Mouse (Mus musculus) CD4-positive helper T cell, adult 2 months (primary cell): ENCODE measurements around the gene Rpl11.

Experiments
- DNase-seq: peaks from one replicate; pipeline ENCODE4 v3.0.0-alpha.2; 2012; ENCODE audit warnings: low read depth, missing footprints, low spot score

Rpl11 gene

DNA sequence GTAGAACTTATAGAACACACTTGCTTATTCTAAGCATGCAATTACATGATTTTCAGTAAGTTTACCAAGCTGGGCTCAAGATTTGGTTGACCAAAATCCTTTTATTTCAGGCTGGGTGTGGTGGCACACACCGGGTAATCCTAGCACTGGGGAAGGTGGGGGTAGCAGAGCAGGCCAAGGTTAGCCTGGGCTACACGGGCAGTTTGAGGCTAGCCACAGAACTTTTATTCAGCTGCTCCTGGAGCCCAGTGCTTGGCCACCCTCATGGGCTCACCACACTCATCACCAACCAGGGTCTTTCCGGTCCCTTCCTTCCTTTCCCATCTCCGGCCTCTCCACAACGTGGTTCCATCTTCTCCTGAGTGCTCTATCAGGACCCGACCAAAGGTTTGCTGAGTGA is 17.4 kb upstream of the Rpl11 start:
- DNase-seq, result no peak

DNA sequence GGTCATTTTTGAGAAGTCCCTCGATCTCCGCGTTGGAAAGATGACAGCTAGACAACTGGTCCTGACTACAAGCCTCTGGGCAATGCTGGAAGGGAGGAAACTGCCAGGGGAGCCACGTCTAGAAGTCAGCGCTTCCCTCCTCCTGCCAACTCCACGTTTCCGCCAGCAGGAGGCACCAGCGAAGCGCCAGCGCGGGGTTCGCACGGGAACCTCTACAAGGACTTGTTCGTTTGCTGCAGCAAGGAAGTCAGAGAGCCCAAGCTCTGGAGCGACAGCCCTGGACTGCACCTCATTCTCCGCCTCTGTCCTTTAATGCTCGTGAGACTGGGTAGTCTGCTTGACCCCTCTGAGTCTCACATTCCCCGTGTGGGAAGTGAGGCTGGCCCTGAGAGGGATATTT is 16.7 kb upstream of the Rpl11 start:
- DNase-seq, result peak; percentile 88

DNA sequence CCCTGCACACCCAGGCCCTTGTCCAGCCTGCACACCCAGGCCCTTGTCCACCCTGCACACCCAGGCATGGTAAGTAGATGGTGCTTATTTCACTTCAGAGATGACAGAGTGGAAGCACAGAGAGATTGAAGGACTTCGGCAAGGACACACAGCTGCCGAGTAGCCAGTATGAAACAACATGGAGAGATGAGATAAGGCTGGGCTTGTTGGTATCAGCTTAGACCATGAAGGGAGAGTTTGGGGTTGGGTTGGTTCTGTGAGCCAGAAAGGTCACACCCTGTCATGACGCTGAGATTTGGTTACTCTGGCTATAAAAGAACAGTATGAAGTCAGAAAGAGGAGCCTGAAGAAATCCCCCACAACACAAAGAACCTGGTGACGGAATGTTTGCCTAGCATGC is 16.1 kb upstream of the Rpl11 start:
- DNase-seq, result no peak

DNA sequence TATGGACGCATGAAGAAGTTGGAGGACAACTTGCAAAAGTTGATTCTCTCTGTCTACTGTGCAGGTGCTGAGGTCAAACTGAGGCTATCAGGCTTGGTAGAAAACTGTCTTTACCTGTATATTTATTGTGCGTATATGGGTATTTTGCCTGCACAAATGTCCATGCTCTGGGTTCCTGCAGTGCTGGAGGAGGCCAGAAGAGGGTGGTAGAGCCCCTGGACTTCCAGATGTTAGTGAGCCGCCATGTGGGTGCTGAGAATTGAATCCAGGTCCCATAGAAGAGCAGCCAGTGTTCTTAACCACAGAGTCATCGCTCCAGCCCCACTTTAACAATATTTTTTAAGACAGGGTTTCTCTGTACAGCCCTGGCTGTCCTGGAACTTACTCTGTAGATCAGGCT is 9.9 kb upstream of the Rpl11 start:
- DNase-seq, result no peak

DNA sequence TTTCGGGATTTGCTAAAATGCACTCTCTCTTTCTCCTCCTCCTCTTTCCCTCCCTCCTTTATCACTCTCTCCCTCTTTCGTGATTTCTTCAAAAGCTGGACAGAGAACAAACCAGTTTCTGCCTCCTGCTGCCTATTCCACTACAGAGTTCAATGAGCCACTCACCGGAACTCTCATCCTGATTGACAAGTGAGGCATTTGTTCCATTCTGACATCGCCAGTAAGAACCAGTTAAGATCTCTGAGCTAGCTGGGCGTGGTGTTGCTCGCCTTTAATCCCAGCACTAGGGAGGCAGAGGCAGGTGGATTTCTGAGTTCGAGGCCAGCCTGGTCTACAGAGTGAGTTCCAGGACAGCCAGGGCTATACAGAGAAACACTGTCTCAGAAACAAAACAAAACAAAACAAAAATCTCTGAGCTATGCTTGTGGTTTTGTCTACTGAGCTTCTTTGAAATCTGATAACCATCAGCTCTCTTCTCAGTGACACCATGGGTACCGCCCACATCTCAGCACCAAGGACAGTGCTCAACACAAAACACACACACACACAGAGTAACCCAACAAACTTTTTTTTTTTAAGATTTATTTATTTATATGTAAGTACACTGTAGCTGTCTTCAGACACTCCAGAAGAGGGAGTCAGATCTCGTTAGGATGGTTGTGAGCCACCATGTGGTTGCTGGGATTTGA is 6.7 kb upstream of the Rpl11 start:
- DNase-seq, result peak; percentile 88

DNA sequence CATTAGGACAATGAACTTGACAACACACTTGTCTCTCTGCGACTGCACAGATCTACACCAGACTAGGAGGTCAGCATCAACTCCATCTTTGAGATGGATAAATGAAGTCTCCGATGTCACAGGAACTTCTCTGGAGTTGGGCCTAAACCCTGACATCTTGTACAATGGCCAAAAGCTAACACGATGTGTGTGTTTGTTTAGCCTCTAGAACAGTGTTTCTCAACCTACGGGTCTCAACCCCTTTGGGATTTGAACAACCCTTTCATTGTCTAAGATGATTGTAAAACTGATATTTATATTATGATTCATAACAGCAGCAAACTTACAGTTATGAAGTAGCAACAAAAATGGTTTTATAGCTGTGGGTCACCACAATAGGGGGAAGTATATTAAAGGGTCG is 4.7 kb upstream of the Rpl11 start:
- no peak for DNase-seq

DNA sequence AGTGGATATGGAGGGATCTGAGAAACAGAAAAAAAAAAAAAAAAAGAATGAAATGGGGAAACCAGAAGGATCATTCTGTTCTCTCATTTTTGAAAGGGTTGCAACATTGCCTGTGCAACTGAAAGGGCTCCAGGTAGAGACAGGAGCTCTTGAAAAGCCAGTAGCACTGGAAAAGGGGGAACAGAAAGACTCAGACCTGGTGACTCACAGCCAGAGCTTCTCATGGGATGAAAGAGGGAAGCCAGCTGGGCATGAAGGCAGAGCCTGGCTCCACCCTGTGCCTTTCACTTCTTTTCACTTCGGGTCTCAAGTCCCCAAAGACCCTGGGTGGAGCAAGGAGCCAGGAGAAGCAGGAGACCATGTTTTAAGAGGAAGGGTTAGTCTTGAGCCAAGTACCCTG is 2.8 kb upstream of the Rpl11 start:
- no peak for DNase-seq

DNA sequence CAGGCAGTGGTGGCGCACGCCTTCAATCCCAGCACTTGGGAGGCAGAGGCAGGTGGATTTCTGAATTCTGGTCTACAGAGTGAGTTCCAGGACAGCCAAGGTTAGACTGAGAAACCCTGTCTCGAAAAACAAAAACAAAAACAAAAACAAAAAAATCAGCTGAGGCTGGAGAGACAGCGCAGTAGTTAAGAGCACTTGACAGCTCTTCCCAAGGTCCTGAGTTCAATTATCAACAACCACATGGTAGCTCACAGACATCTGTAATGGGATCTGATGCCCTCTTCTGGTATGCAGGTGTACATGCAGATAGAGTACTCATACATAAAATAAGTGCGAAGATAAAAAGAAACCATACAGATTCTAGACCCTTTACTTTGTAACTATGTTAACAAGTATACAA is 615 bp upstream of the Rpl11 start:
- DNase-seq, result peak; percentile 41

DNA sequence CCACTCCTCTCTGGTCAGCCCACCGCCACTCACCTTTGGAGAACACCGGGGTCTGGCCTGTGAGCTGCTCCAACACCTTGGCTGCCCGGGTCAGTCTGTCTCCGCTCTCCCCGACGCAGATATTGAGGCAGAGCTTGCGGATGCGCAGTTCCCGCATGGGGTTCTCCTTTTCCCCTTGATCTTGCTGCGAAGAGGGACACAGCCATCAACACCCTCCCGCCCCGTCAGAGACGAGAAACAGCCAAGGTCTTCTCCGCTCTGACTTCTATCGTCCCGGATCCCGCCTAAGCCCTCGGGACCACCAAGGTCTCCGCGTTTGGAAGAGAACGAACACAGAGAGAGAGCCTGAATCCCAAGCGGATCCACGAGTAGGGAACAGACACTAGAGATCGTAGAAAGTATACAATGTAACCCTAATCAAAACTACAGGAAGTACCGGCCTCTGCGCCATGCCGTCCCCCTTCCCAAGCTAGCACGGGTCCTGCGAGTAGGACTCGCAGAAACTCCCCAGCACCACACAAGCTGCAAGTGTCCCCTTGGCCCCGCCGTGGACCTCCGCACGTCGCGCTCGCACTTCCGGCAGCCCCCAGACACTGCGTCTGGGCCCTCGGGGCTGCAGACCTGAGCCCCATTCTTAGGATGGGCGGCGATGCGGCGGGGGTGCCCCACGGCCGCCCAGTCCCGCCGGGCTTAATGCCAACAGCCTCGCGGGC is 538 bp downstream of the Rpl11 start:
- DNase-seq, result no peak

DNA sequence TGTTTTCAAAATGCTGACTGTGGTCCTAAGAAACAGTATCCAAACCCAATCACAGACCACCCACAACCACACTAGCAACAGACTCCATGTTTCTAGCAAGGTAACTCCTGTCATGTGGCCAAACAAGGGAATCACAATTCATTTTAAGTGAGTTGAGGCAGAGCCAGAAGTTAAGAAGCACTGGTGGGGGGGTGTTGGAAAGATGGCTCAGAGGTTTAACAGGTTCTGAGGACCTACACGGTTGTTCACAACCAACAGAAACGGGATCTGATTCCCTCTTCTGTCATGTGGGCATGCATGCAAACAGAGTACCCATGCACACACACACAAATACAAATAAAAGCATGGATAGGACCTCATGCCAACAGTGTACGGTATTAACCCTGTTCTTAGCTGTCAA is 1.2 kb downstream of the Rpl11 start:
- DNase-seq, result no peak

DNA sequence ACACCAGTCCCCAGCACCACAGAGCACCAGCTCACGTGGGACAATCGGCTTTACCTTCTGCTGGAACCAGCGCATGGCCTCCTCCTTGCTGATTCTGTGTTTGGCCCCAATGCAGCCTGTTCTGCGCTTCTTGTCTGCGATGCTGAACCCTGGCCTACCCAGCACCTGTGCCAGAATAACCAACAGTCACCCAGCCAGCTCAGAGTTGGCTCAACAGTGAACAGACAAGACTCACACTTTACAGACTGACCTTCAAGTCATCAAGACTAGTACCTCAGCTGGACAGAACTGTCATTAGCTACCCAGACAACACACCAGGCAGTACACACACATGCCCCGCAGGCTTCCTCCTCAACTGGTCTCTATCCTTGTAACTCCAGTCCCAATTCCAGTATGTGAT is 3.0 kb downstream of the Rpl11 start:
- no peak for DNase-seq

DNA sequence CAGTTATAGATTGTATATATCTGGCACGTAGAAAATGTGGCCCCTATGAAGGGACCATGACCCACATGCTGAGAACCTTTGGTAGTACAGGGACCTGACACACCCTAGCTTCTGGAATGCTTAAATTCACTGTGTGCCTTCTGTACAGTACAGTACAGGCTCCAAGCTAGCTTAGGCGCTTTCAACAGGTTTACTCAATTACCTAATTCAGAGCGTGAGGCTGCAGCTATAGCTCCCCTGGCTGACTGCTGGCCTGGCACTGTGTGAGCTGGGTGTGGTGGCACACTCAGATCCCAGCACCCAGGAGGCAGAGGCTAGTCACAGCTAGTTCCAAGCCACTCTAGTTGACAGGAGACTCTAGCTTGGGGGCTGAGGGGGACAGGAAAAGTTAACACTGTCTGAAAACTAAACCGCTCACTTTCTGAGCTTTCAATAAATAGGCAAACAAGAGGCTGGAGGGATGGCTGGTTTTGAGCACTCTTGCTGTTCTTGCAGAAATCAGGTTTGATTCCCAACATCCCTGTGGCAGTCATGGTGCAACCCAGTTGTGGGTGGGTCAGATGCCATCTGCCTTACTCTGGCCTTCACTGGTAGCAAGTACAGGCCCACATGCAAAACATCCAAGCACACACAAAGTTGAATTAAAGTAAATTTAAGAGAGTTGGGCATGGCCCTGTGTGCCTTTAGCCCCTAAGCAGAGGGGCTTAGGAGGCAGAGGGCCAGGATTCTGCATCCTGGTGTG is 4.8 kb downstream of the Rpl11 start:
- DNase-seq, result no peak

DNA sequence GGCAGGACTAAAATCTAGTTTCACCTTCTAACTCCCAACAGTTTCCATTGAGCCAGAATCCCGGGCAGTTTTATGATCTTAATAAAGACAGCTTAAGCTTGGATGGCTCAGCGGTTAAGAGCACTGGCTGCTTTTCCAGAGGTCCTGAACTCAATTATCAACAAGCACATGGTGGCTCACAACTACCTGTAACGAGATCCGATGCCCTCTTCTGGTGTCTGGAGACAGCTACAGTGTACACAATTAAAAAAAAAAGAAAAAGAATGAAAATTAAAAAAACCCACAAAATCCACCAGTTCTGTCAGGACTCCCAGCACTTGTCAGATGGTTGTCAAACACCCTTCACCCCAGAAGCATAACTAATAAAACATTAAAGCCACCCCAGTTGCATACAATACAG is 5.6 kb downstream of the Rpl11 start:
- DNase-seq, result no peak

DNA sequence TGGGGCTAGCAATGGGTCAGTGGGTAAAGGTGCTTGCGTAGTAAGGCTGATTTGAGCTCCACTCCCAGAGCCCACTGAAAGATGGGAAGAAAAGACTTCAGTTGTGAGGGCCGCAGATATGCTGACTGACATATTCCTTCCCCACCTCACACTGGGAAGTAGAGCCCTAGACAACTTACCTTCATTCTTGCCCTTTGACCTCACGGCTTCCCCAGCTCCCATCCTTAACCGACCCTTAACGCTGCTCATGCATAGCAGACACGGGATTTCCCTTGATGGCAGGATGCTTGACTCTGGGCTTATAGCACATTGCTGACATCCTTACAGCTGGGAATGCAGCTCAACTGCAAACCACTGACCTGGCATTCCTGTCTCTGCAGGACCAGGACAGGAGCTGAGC is 6.3 kb downstream of the Rpl11 start:
- no peak for DNase-seq

DNA sequence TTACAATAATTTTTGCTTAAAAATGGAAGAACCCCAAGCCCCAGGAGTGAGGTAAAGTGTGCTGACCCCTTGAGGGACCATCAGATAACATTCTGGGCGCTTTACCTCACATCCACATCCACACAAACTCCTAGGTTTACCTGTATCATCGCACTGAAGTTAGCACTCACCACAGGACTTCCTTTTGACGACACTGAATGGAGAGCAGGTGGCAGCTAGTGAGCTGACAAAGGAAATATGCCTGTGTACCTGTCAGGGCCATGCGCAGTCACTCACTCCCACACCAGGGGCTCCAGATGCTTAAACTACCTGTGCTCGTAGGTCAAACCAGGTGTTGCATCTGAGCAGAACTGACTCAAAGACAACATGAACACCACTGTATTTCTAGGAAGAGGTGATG is 8.1 kb downstream of the Rpl11 start:
- no peak for DNase-seq

DNA sequence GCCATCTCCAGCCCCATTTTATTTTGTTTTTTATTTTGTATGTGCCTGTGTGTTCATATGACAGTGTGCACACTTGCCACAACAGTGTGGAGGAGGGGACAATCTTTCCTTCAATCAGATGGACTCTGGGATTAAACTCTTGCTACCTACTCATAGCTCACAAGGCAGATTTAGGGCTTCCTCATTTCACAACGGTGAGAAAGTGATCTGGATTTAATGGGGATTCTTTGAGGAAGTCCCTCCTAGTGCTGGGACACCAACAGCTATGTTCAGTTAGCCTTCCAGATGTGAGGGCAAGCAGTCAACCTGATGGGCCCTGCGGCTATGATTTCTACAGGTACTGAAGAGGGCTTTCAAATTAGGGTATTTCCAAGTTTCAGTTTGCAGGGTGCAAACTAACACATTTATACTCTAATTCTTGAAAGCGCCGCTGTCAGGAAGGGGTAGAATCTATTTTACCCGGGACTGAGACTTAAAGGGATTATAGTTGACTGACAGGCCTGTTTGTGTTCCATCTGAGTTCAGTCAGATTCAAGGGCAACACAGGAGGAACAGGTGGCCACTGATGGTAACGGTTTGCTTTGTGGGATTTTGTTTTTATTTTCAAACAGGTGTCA is 9.3 kb downstream of the Rpl11 start:
- DNase-seq, result no peak

DNA sequence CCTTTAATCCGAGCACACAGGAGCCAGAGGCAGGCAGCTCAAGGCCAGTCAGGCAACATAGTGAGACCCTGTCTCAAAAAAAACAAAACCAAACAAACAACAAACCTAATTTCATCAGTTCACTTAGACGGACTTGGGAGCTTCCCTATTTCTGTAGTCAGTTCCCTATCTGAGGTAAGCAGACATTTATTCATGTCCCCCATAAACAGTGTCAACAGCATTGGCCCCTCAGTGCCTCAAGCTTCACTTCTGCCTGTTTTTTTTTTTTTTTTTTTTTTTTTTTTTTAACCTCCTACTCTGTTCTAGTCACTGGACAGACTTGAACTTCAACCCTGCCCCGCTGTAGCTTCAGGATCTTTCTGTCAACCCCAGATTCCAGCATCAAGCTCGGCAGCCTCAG is 18.1 kb downstream of the Rpl11 start:
- no peak for DNase-seq

DNA sequence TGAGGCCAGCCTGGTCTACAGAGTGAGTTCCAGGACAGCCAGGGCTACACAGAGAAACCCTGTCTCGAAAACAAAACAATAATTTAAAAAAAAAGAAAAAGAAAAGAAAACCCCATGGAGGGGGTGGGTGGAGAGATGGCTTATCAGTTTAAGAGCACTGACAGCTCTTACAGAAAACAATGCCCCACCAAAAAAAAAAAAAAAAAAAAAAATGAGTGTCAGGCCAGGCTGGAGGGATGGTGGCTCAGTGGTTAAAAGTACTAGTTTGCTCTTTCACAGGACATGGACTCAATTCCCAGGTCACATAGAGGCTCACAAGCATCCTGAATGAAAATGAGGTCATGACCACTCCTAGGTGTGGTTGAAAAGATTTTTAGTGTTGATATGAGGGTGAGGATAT is 20.0 kb downstream of the Rpl11 start:
- peak; percentile 70 for DNase-seq

DNA sequence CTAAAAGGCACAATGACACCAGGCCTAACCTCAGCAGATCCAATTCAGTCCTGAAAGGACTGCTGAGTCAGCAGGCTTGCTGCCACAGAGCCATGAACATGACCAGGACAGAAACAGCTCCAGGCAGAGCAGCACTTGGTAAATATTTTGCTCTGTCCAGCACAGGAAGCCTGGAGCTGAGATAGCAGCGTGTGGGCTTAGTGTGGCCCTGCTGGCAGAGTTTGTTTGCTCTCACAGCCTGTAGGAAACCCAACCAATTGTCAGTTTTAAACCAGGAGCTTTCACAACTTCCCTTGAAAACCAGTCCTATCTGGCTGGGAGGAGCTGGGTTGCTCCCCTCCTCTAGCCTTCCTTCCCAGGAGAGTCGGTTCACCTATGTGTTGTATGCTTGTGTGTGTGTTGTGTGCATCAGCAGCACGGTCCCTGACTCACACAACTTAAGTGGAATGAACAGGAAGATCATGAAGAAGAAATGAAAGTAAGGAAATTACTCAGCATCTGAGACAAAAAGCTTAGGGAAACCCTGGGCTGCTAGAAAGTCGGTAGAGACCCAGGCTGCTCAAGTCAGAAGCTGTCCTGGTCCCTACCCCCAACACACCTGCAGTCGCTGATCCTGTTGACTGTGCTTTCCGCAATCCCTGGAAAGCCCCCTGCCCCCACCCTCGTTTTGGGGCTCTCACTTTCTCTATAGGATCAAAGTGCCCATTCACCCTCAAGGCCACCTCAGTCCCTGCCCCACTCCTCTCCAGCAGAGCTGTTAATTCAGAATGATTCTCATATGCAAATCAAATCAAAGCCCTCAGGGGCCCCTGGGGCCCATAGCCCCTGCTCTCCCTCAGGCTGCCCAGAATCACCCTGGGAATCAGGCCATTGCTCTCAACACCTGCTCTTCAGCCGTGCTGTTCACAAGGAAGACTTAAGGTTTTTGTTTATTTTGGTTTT is 22.0 kb downstream of the Rpl11 start:
- peak; percentile 60 for DNase-seq

DNA sequence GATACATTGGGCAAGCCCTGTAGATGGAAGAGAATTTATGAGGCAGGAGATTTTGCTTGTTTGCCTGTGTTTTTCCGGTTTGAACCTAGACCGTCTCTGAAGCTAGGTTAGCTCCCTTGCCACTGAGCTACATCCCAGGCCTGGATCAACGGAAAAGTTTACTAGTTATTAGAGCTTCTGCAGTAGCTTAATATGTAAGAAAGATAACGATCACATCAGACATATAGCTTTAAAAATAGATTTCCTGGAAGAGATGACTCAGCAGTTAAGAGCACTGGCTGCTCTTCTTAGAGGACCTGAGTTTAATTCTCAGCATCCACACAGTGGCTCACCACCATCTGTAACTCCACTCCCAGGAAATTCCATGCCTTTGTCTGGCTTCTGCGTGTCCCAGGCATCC is 24.5 kb downstream of the Rpl11 start:
- DNase-seq, result peak; percentile 62

DNA sequence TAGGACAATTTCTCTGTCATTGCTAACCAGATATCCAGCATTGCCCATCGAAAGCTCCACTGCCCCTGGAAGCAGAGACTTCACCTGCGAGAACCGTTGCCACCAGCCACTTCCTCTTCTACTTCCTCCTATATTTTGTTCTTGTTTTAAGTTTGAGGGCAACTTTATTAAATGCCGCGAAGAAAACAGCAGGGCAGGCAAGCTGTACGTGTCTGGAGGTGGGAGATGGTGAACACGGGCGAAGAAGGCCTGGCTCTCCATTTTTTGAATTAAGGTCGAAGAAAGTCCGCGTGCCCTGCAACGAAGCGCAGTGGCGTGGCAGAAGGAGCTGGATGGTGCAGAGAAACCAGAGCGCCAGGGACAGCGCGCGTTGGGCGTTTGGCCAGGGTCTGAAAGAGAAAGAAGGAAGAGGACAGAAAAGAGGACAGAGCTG is 25.1 kb downstream of the Rpl11 start:
- peak; percentile 48 for DNase-seq
